Mouse (Mus musculus) G1E-ER4 (cell line): Measurements from ENCODE around the gene Kat7. TPM values are rescaled to one million over a fixed set of nuclear protein-coding genes. Genes with fewer than 3 reads are reported as not detected.

Source experiments
- GATA1 ChIP-seq: IDR thresholded peaks from one replicate; pipeline ENCODE4 v1.8.0; 2012; ENCODE audit warnings: low read length, inconsistent platforms
- polyA plus RNA-seq: library from polyadenylated mRNA; stranded (reverse); fragments of >175 nt; gene quantifications from 2 replicates; pipeline ENCODE4 v1.2.3, GENCODE M21; 2012

Gene Kat7
- polyA plus RNA-seq, 1 experiment, result 37.6 TPM

DNA sequence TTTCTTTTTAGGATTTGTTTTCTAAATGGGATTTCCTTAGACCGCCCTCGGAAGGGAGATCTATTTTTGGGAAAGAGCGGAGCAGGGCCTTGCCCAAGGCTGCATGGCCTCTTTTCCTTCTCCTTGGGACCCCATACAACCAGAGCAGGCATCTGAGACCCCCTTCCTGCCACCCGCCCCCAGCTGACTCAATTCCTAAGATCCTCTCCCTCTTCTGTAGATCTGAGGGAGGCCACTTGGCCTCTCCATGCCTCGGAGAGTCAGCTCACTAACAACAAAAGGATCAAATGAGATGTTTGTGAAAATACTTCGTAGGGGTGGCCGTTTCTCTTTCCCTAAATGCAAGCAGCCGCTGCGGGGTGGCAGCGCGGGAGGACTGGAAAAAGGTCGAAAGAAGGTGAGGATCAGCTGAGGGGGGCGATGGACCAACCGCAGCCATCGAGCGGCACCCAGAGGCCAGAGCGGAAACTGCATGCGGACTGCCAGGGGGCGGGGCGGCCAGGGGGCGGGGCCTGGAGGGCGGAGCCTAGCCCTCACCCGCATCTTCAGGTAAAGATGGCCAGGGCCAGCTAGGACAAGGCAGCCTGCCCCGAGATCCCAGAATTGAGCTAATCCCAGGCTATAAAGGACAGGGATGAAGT is 78.2 kb downstream of the Kat7 start:
- no peak for TF ChIP-seq GATA1

DNA sequence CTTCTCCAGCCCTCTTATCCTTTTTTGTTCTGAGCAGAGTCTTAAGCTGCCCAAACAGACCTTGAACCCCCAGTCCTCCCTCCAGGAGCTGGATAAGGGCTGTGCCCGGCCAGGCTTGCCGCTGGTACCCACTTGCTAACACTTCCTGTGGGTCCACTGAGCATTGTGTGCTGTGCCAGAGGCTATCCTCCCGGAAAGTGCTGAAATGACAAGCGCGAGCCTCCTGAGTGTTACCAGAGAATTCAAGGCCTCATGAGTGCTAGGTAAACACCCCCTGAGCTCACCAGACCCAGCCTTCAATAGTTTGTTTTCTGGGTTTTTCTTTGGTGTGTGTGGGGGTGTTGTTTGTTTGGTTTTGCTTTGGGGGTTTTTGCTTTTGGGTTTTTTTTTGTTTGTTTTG is 82.6 kb downstream of the Kat7 start:
- no peak for TF ChIP-seq GATA1

DNA sequence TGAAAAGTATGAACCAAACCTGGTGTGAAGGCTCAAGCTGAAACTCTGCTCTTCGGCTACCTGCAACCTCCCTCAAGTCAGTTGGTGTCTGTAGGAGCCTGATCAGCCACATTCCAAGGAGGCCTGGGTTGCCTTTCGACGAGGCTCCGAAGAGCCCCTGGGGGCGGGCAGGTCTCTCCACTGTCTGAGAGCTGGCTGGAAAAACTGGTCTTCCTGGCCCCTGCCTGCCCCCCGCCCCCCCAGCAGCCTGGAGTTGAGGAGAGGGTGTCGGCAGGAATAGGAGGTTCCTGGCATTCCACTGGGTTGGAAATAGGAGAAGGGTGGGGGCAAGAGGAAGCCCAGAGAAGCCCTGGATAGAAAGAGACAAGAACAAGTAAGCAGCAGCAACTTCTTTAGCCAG is 84.6 kb downstream of the Kat7 start:
- no peak for TF ChIP-seq GATA1

Other genes starting within 250 kb of the Kat7 start
- gene Itga3, start 233.4 kb downstream of the Kat7 start, polyA plus RNA-seq, result not detected in 2 replicates
- gene Dlx3, start 190.1 kb downstream of the Kat7 start, polyA plus RNA-seq, result not detected in 2 replicates
- gene Dlx4, start 164.0 kb downstream of the Kat7 start, polyA plus RNA-seq, result not detected in 2 replicates
- not detected in 2 replicates for gene Tac4, start 48.7 kb downstream of the Kat7 start, polyA plus RNA-seq
- gene Fam117a, start 26.8 kb upstream of the Kat7 start, polyA plus RNA-seq, result 111 and 135 TPM in 2 replicates
- gene Slc35b1, start 74.4 kb upstream of the Kat7 start, polyA plus RNA-seq, result 4.6 and 5.7 TPM in 2 replicates
- gene Spop, start 103.8 kb upstream of the Kat7 start, polyA plus RNA-seq, result 22.5 and 40.0 TPM in 2 replicates
- not detected in 2 replicates for gene Nxph3, start 204.3 kb upstream of the Kat7 start, polyA plus RNA-seq